Mouse (Mus musculus) B cell, adult 2 months (primary cell): ENCODE data around the gene Gm42421.

Experiments
- DNase-seq, 2 experiments: peaks; one replicate each; pipeline ENCODE4 v3.0.0; 2022

Gene Gm42421

GRCm38 (mm10) chr5:143941588-143941987, 13.6 kb downstream of the Gm42421 start:
- no peak for DNase-seq

GRCm38 (mm10) chr5:143943231-143944125, 15.5 kb downstream of the Gm42421 start:
- no peak for DNase-seq

GRCm38 (mm10) chr5:143948361-143948760, 20.4 kb downstream of the Gm42421 start:
- no peak for DNase-seq

GRCm38 (mm10) chr5:143950016-143950415, 22.0 kb downstream of the Gm42421 start:
- DNase-seq = no peak

GRCm38 (mm10) chr5:143957101-143957500, 29.1 kb downstream of the Gm42421 start:
- no peak for DNase-seq

- DNase-seq = no peak
These were observed 31.6 kb downstream of the Gm42421 start for GRCm38 (mm10) chr5:143959551-143959950.

GRCm38 (mm10) chr5:143961176-143961575, 33.2 kb downstream of the Gm42421 start:
- DNase-seq = no peak

GRCm38 (mm10) chr5:143965586-143966345, 37.8 kb downstream of the Gm42421 start:
- no peak for DNase-seq

- no peak for DNase-seq
These were observed 38.7 kb downstream of the Gm42421 start for GRCm38 (mm10) chr5:143966671-143967070.

- DNase-seq = no peak
These were observed 44.7 kb downstream of the Gm42421 start for GRCm38 (mm10) chr5:143972628-143973027.

- DNase-seq = peak; percentile 75 to 76
These were observed 47.1 kb downstream of the Gm42421 start for GRCm38 (mm10) chr5:143974931-143975630.

- no peak for DNase-seq
These were observed 47.6 kb downstream of the Gm42421 start for GRCm38 (mm10) chr5:143975631-143975933.

GRCm38 (mm10) chr5:143976232-143976631, 48.3 kb downstream of the Gm42421 start:
- no peak for DNase-seq

- DNase-seq = no peak
These were observed 48.9 kb downstream of the Gm42421 start for GRCm38 (mm10) chr5:143976726-143977431.

- no peak for DNase-seq
These were observed 52.9 kb downstream of the Gm42421 start for GRCm38 (mm10) chr5:143980858-143981257.

- DNase-seq = no peak
These were observed 54.4 kb downstream of the Gm42421 start for GRCm38 (mm10) chr5:143982361-143982760.

- DNase-seq = no peak
These were observed 57.4 kb downstream of the Gm42421 start for GRCm38 (mm10) chr5:143985381-143985780.
